Mouse (Mus musculus): ENCODE data around the gene Hspa1l. TPM values are rescaled to one million over a fixed set of nuclear protein-coding genes. Genes with fewer than 3 reads are reported as not detected.
"Not testable (repeated sequence)": the region's sequence is repeated elsewhere in the genome, so short reads cannot be mapped to it uniquely, and the experiment has no call there.

Gene Hspa1l
- polyA plus RNA-seq, 1 experiment from 2014 or later, result 1.6 TPM

- H3K27ac ChIP-seq (replicated peaks; ENCODE audit: low read depth, low read length), result no peak overlapping the region
- H3K9ac ChIP-seq (replicated peaks; ENCODE audit: low read length), result no peak overlapping the region
- peaks cover 12% of the 10 kb centered on the region for H3K36me3 ChIP-seq (ENCODE audit: control insufficient read depth, insufficient read depth, low read length)
- no peak for DNase-seq
- 0 out of 2 replicates have a peak, but pooled peaks cover 13% of the 10 kb centered on the region for H3K27me3 ChIP-seq (ENCODE audit: control insufficient read depth, insufficient read depth, low read length)
- ATAC-seq (ENCODE audit: low FRiP score, low TSS enrichment), result no peak
- WGBS, result 79% methylated on average over 4 of the region's 4 CpGs
- no peaks in the 10 kb centered on the region for H3K9me3 ChIP-seq (ENCODE audit: control insufficient read depth, low read length)
- H3K4me3 ChIP-seq (replicated peaks; ENCODE audit: low read depth, low read length), result no peak overlapping the region
- peaks cover 17% of the 10 kb centered on the region for H3K4me1 ChIP-seq (ENCODE audit: control insufficient read depth, insufficient read depth, low read length)
- no peak overlapping the region for H3K4me2 ChIP-seq (ENCODE audit: low read length)
Observed at GRCm38 (mm10) chr17:34954831-34955230, 17.7 kb upstream of the Hspa1l start.

- Histone ChIP-seq H3K9ac (replicated peaks; ENCODE audit: low read length) (no peak overlapping the region), H3K36me3 (ENCODE audit: control insufficient read depth, insufficient read depth, low read length) (peaks cover 2% of the 10 kb centered on the region), H3K27me3 (ENCODE audit: control insufficient read depth, insufficient read depth, low read length) (0 out of 2 replicates have a peak, but pooled peaks cover 13% of the 10 kb centered on the region), H3K4me3 (replicated peaks; ENCODE audit: low read depth, low read length) (no peak overlapping the region), H3K9me3 (ENCODE audit: control insufficient read depth, low read length) (no peaks in the 10 kb centered on the region), H3K4me1 (ENCODE audit: control insufficient read depth, insufficient read depth, low read length) (peaks cover 9% of the 10 kb centered on the region), H3K27ac (replicated peaks; ENCODE audit: low read depth, low read length) (no peak overlapping the region), H3K4me2 (ENCODE audit: low read length) (no peak overlapping the region)
- WGBS, result 79% methylated on average over 3 of the region's 3 CpGs
- DNase-seq (no peak), ATAC-seq (ENCODE audit: low FRiP score, low TSS enrichment) (no peak)
Observed at GRCm38 (mm10) chr17:34955884-34956283, 16.6 kb upstream of the Hspa1l start.

GRCm38 (mm10) chr17:34956340-34956739, 16.2 kb upstream of the Hspa1l start:
- H3K36me3 ChIP-seq (ENCODE audit: control insufficient read depth, insufficient read depth, low read length), result no peaks in the 10 kb centered on the region
- H3K9me3 ChIP-seq (ENCODE audit: control insufficient read depth, low read length), result no peaks in the 10 kb centered on the region
- ATAC-seq (ENCODE audit: low FRiP score, low TSS enrichment), result no peak
- DNase-seq, result peak; percentile 54
- H3K4me3 ChIP-seq (replicated peaks; ENCODE audit: low read depth, low read length), result no peak overlapping the region
- H3K27me3 ChIP-seq (ENCODE audit: control insufficient read depth, insufficient read depth, low read length), result 0 out of 2 replicates have a peak, but pooled peaks cover 13% of the 10 kb centered on the region
- H3K4me2 ChIP-seq (ENCODE audit: low read length), result no peak overlapping the region
- H3K27ac ChIP-seq (replicated peaks; ENCODE audit: low read depth, low read length), result no peak overlapping the region
- 44% methylated on average over 1 of the region's 1 CpGs for WGBS
- no peak overlapping the region for H3K9ac ChIP-seq (replicated peaks; ENCODE audit: low read length)
- H3K4me1 ChIP-seq (ENCODE audit: control insufficient read depth, insufficient read depth, low read length), result 0 out of 2 replicates have a peak, but pooled peaks cover 5% of the 10 kb centered on the region

- WGBS, result 18% methylated on average over 33 of the region's 40 CpGs
- H3K27ac ChIP-seq (replicated peaks; ENCODE audit: low read depth, low read length); H3K36me3 ChIP-seq (ENCODE audit: control insufficient read depth, insufficient read depth, low read length); H3K4me1 ChIP-seq (ENCODE audit: control insufficient read depth, insufficient read depth, low read length); H3K9me3 ChIP-seq (ENCODE audit: control insufficient read depth, low read length); H3K9ac ChIP-seq (replicated peaks; ENCODE audit: low read length); ATAC-seq (ENCODE audit: low FRiP score, low TSS enrichment); H3K4me3 ChIP-seq (replicated peaks; ENCODE audit: low read depth, low read length); H3K4me2 ChIP-seq (ENCODE audit: low read length); DNase-seq: not testable (repeated sequence)
- 0 out of 2 replicates have a peak, but pooled peaks cover 13% of the 10 kb centered on the region for H3K27me3 ChIP-seq (ENCODE audit: control insufficient read depth, insufficient read depth, low read length)
Observed at GRCm38 (mm10) chr17:34957291-34957690, 15.2 kb upstream of the Hspa1l start.

- H3K4me1 ChIP-seq (ENCODE audit: control insufficient read depth, insufficient read depth, low read length); H3K9me3 ChIP-seq (ENCODE audit: control insufficient read depth, low read length); H3K9ac ChIP-seq (replicated peaks; ENCODE audit: low read length); ATAC-seq (ENCODE audit: low FRiP score, low TSS enrichment); H3K4me2 ChIP-seq (ENCODE audit: low read length); DNase-seq; H3K36me3 ChIP-seq (ENCODE audit: control insufficient read depth, insufficient read depth, low read length); H3K4me3 ChIP-seq (replicated peaks; ENCODE audit: low read depth, low read length); H3K27ac ChIP-seq (replicated peaks; ENCODE audit: low read depth, low read length): not testable (repeated sequence)
- 0 out of 2 replicates have a peak, but pooled peaks cover 13% of the 10 kb centered on the region for H3K27me3 ChIP-seq (ENCODE audit: control insufficient read depth, insufficient read depth, low read length)
- 32% methylated on average over 28 of the region's 40 CpGs for WGBS
Observed at GRCm38 (mm10) chr17:34957966-34958365, 14.5 kb upstream of the Hspa1l start.

GRCm38 (mm10) chr17:34958734-34959129, 13.8 kb upstream of the Hspa1l start:
- not testable (repeated sequence) for DNase-seq; H3K9me3 ChIP-seq (ENCODE audit: control insufficient read depth, low read length); H3K9ac ChIP-seq (replicated peaks; ENCODE audit: low read length); H3K36me3 ChIP-seq (ENCODE audit: control insufficient read depth, insufficient read depth, low read length); H3K4me1 ChIP-seq (ENCODE audit: control insufficient read depth, insufficient read depth, low read length); H3K27ac ChIP-seq (replicated peaks; ENCODE audit: low read depth, low read length)
- WGBS, result 0% methylated on average over 21 of the region's 47 CpGs
- peak overlapping the region; percentile 37 for H3K4me3 ChIP-seq (replicated peaks; ENCODE audit: low read depth, low read length)
- 0 out of 2 replicates have a peak, but pooled peaks cover 13% of the 10 kb centered on the region for H3K27me3 ChIP-seq (ENCODE audit: control insufficient read depth, insufficient read depth, low read length)
- peak; percentile 61 for ATAC-seq (ENCODE audit: low FRiP score, low TSS enrichment)
- H3K4me2 ChIP-seq (ENCODE audit: low read length), result peak overlapping the region; percentile 70

- 0 out of 2 replicates have a peak, but pooled peaks cover 13% of the 10 kb centered on the region for H3K27me3 ChIP-seq (ENCODE audit: control insufficient read depth, insufficient read depth, low read length)
- peak; percentile 77 for DNase-seq
- H3K9me3 ChIP-seq (ENCODE audit: control insufficient read depth, low read length); H3K9ac ChIP-seq (replicated peaks; ENCODE audit: low read length); H3K4me1 ChIP-seq (ENCODE audit: control insufficient read depth, insufficient read depth, low read length); H3K36me3 ChIP-seq (ENCODE audit: control insufficient read depth, insufficient read depth, low read length): not testable (repeated sequence)
- ATAC-seq (ENCODE audit: low FRiP score, low TSS enrichment), result peak; percentile 90
- under 1% methylated on average over 29 of the region's 32 CpGs for WGBS
- peak within 1 kb of the TSS; percentile 70 for H3K4me2 ChIP-seq (ENCODE audit: low read length)
- peak within 1 kb of the TSS; percentile 37; the same call in 1 of the 2 replicates for H3K27ac ChIP-seq (replicated peaks; ENCODE audit: low read depth, low read length)
- peak within 1 kb of the TSS; percentile 37 for H3K4me3 ChIP-seq (replicated peaks; ENCODE audit: low read depth, low read length)
Observed at GRCm38 (mm10) chr17:34959130-34959778, 13.2 kb upstream of the Hspa1l start, which contains the start of gene Hspa1b. TSS of gene Hspa1b (minus strand) at chr17:34959238.

- ATAC-seq (ENCODE audit: low FRiP score, low TSS enrichment) (no peak), DNase-seq (peak; percentile 6)
- Histone ChIP-seq H3K27me3 (ENCODE audit: control insufficient read depth, insufficient read depth, low read length) (0 out of 2 replicates have a peak, but pooled peaks cover 10% of the 10 kb centered on the region), H3K4me3 (replicated peaks; ENCODE audit: low read depth, low read length) (peak overlapping the region; percentile 37), H3K9me3 (ENCODE audit: control insufficient read depth, low read length) (no peaks in the 10 kb centered on the region), H3K27ac (replicated peaks; ENCODE audit: low read depth, low read length) (no peak overlapping the region), H3K4me1 (ENCODE audit: control insufficient read depth, insufficient read depth, low read length) (0 out of 2 replicates have a peak, but pooled peaks cover 5% of the 10 kb centered on the region), H3K4me2 (ENCODE audit: low read length) (peak overlapping the region; percentile 70), H3K36me3 (ENCODE audit: control insufficient read depth, insufficient read depth, low read length) (no peaks in the 10 kb centered on the region), H3K9ac (replicated peaks; ENCODE audit: low read length) (no peak overlapping the region)
- 10% methylated on average over 12 of the region's 12 CpGs for WGBS
Observed at GRCm38 (mm10) chr17:34959881-34960515, 12.5 kb upstream of the Hspa1l start.
